Mouse (Mus musculus) neural tube, embryonic 12.5 days (tissue): ENCODE data around the gene Ugt1a8. TPM values are rescaled to one million over a fixed set of nuclear protein-coding genes. Genes with fewer than 3 reads are reported as not detected.

Source experiments
- ATAC-seq: fragments of 200-750 bp; cut with Nextera tagmentation; 2 replicates; pipeline ENCODE4 v1.8.0; 2017; ENCODE audit warnings: low read depth, mild to moderate bottlenecking, moderate TSS enrichment, moderate library complexity; ENCODE audit not compliant: low FRiP score
- H3K27ac ChIP-seq: fragments of 300-500 bp; sonication (generic); 2 replicates; pipeline ENCODE4 v1.5.1; 2016
- H3K27me3 ChIP-seq: fragments of 300-500 bp; sonication (generic); replicated peaks from 2 replicates; pipeline ENCODE4 v1.6.1; 2016; ENCODE audit warnings: mild to moderate bottlenecking
- H3K36me3 ChIP-seq: fragments of 300-500 bp; sonication (generic); 2 replicates; pipeline ENCODE4 v1.6.1; 2016; ENCODE audit warnings: mild to moderate bottlenecking
- H3K4me1 ChIP-seq: fragments of 300-500 bp; sonication (generic); 2 replicates; pipeline ENCODE4 v1.6.1; 2016
- H3K4me2 ChIP-seq: fragments of 300-500 bp; sonication (generic); replicated peaks from 2 replicates; pipeline ENCODE4 v1.6.1; 2016; ENCODE audit warnings: mild to moderate bottlenecking
- H3K4me3 ChIP-seq: fragments of 300-500 bp; sonication (generic); 2 replicates; pipeline ENCODE4 v1.5.1; 2016
- H3K9ac ChIP-seq: fragments of 300-500 bp; sonication (generic); 2 replicates; pipeline ENCODE4 v1.6.1; 2016; ENCODE audit warnings: mild to moderate bottlenecking
- H3K9me3 ChIP-seq: fragments of 300-500 bp; sonication (generic); 2 replicates; pipeline ENCODE4 v1.6.1; 2016; ENCODE audit warnings: mild to moderate bottlenecking
- WGBS: fragments of 180-500 bp; shearing (Covaris S2); methylation state at CpG from one replicate; pipeline ENCODE4 v1.1.7; 2016; 5-methylcytosine and 5-hydroxymethylcytosine counted together
- polyA plus RNA-seq: library from polyadenylated mRNA; unstranded; fragments of >200 nt; fragmentation: Nextera tagmentation; extraction: Ambion mirVana; gene quantifications from 2 replicates; pipeline ENCODE4 v1.2.1, GENCODE M21; 2016

The Ugt1a8 gene
- polyA plus RNA-seq, 1 experiment from 2014 or later, result not detected

- 81% methylated on average over 5 of the region's 5 CpGs for WGBS
- no peak overlapping the region for H3K4me2 ChIP-seq
- ATAC-seq, result no peak
- no peaks in the 10 kb centered on the region for H3K27me3 ChIP-seq
- H3K4me3 ChIP-seq, result no peak overlapping the region
- no peak overlapping the region for H3K9ac ChIP-seq
- H3K27ac ChIP-seq, result no peak overlapping the region
- H3K36me3 ChIP-seq, result no peaks in the 10 kb centered on the region
- H3K4me1 ChIP-seq, result no peaks in the 10 kb centered on the region
- peaks cover 95% of the 10 kb centered on the region for H3K9me3 ChIP-seq
Measured at GRCm38 (mm10) chr1:88237311-88237710, 149.7 kb downstream of the Ugt1a8 start.

- Histone ChIP-seq H3K9me3 (peaks cover 93% of the 10 kb centered on the region), H3K27ac (no peak overlapping the region), H3K27me3 (no peaks in the 10 kb centered on the region), H3K9ac (no peak overlapping the region), H3K4me1 (no peaks in the 10 kb centered on the region), H3K4me2 (no peak overlapping the region), H3K36me3 (no peaks in the 10 kb centered on the region), H3K4me3 (no peak overlapping the region)
- whole genome bisulfite sequencing, result 80% methylated on average over 6 of the region's 6 CpGs
- ATAC-seq, result no peak
Measured at GRCm38 (mm10) chr1:88238771-88239170, 151.2 kb downstream of the Ugt1a8 start.

GRCm38 (mm10) chr1:88240072-88240471 is 152.5 kb downstream of the Ugt1a8 start:
- Histone ChIP-seq H3K27ac (no peak overlapping the region), H3K9ac (no peak overlapping the region), H3K9me3 (peaks cover 93% of the 10 kb centered on the region), H3K27me3 (no peaks in the 10 kb centered on the region), H3K4me3 (no peak overlapping the region), H3K4me1 (no peaks in the 10 kb centered on the region), H3K4me2 (no peak overlapping the region), H3K36me3 (no peaks in the 10 kb centered on the region)
- no peak for ATAC-seq
- WGBS, result 73% methylated on average over 5 of the region's 5 CpGs

- WGBS, result 78% methylated on average over 4 of the region's 4 CpGs
- Histone ChIP-seq H3K27me3 (no peaks in the 10 kb centered on the region), H3K4me2 (no peak overlapping the region), H3K9ac (no peak overlapping the region), H3K4me1 (no peaks in the 10 kb centered on the region), H3K9me3 (peaks cover 93% of the 10 kb centered on the region), H3K36me3 (no peaks in the 10 kb centered on the region), H3K27ac (no peak overlapping the region), H3K4me3 (no peak overlapping the region)
- ATAC-seq, result no peak
Measured at GRCm38 (mm10) chr1:88240579-88240978, 153.0 kb downstream of the Ugt1a8 start.

- H3K4me2 ChIP-seq, result no peak overlapping the region
- peaks cover 96% of the 10 kb centered on the region for H3K9me3 ChIP-seq
- H3K4me3 ChIP-seq, result no peak overlapping the region
- no peak overlapping the region for H3K9ac ChIP-seq
- no peak for ATAC-seq
- H3K4me1 ChIP-seq, result no peaks in the 10 kb centered on the region
- H3K27ac ChIP-seq, result no peak overlapping the region
- 66% methylated on average over 5 of the region's 5 CpGs for WGBS
- no peaks in the 10 kb centered on the region for H3K36me3 ChIP-seq
- H3K27me3 ChIP-seq, result no peaks in the 10 kb centered on the region
Measured at GRCm38 (mm10) chr1:88243861-88244260, 156.2 kb downstream of the Ugt1a8 start.

- Histone ChIP-seq H3K4me1 (no peaks in the 10 kb centered on the region), H3K9ac (no peak overlapping the region), H3K36me3 (no peaks in the 10 kb centered on the region), H3K4me3 (no peak overlapping the region), H3K27me3 (no peaks in the 10 kb centered on the region), H3K4me2 (no peak overlapping the region), H3K27ac (no peak overlapping the region), H3K9me3 (peaks cover 96% of the 10 kb centered on the region)
- ATAC-seq, result no peak
- WGBS, result 79% methylated on average over 6 of the region's 6 CpGs
Measured at GRCm38 (mm10) chr1:88245881-88246280, 158.3 kb downstream of the Ugt1a8 start.

GRCm38 (mm10) chr1:88246386-88246785 is 158.8 kb downstream of the Ugt1a8 start:
- no peak overlapping the region for H3K4me3 ChIP-seq
- no peak overlapping the region for H3K9ac ChIP-seq
- H3K4me1 ChIP-seq, result no peaks in the 10 kb centered on the region
- H3K36me3 ChIP-seq, result no peaks in the 10 kb centered on the region
- WGBS, result 48% methylated on average over 6 of the region's 6 CpGs
- H3K27ac ChIP-seq, result no peak overlapping the region
- no peak overlapping the region for H3K4me2 ChIP-seq
- no peak for ATAC-seq
- H3K9me3 ChIP-seq, result peaks cover 96% of the 10 kb centered on the region
- H3K27me3 ChIP-seq, result no peaks in the 10 kb centered on the region

GRCm38 (mm10) chr1:88247660-88248059 is 160.0 kb downstream of the Ugt1a8 start:
- no peak overlapping the region for H3K4me2 ChIP-seq
- H3K4me3 ChIP-seq, result no peak overlapping the region
- H3K4me1 ChIP-seq, result no peaks in the 10 kb centered on the region
- no peak overlapping the region for H3K9ac ChIP-seq
- no peaks in the 10 kb centered on the region for H3K36me3 ChIP-seq
- 56% methylated on average over 2 of the region's 2 CpGs for WGBS
- H3K27ac ChIP-seq, result no peak overlapping the region
- ATAC-seq, result no peak
- no peaks in the 10 kb centered on the region for H3K27me3 ChIP-seq
- H3K9me3 ChIP-seq, result peaks cover 95% of the 10 kb centered on the region

- Histone ChIP-seq H3K4me3 (no peak overlapping the region), H3K36me3 (no peaks in the 10 kb centered on the region), H3K9me3 (peaks cover 97% of the 10 kb centered on the region), H3K27me3 (no peaks in the 10 kb centered on the region), H3K4me2 (no peak overlapping the region), H3K4me1 (no peaks in the 10 kb centered on the region), H3K9ac (no peak overlapping the region), H3K27ac (no peak overlapping the region)
- no peak for ATAC-seq
- WGBS, result 69% methylated on average over 4 of the region's 4 CpGs
Measured at GRCm38 (mm10) chr1:88248658-88249057, 161.0 kb downstream of the Ugt1a8 start.

- no peak overlapping the region for H3K4me3 ChIP-seq
- no peak overlapping the region for H3K4me2 ChIP-seq
- H3K27ac ChIP-seq, result no peak overlapping the region
- no peak for ATAC-seq
- no peaks in the 10 kb centered on the region for H3K4me1 ChIP-seq
- no peaks in the 10 kb centered on the region for H3K27me3 ChIP-seq
- H3K9ac ChIP-seq, result no peak overlapping the region
- WGBS, result 81% methylated on average over 7 of the region's 7 CpGs
- no peaks in the 10 kb centered on the region for H3K36me3 ChIP-seq
- H3K9me3 ChIP-seq, result peaks cover 97% of the 10 kb centered on the region
Measured at GRCm38 (mm10) chr1:88249596-88249995, 162.0 kb downstream of the Ugt1a8 start.

GRCm38 (mm10) chr1:88250023-88250422 is 162.4 kb downstream of the Ugt1a8 start:
- Histone ChIP-seq H3K4me3 (no peak overlapping the region), H3K4me2 (no peak overlapping the region), H3K36me3 (no peaks in the 10 kb centered on the region), H3K4me1 (no peaks in the 10 kb centered on the region), H3K9ac (no peak overlapping the region), H3K27me3 (no peaks in the 10 kb centered on the region), H3K27ac (no peak overlapping the region), H3K9me3 (peaks cover 97% of the 10 kb centered on the region)
- ATAC-seq, result no peak
- 83% methylated on average over 5 of the region's 5 CpGs for WGBS

GRCm38 (mm10) chr1:88253106-88253505 is 165.5 kb downstream of the Ugt1a8 start:
- no peak for ATAC-seq
- WGBS, result 78% methylated on average over 8 of the region's 8 CpGs
- Histone ChIP-seq H3K27me3 (no peaks in the 10 kb centered on the region), H3K4me2 (no peak overlapping the region), H3K9ac (no peak overlapping the region), H3K4me3 (no peak overlapping the region), H3K9me3 (peaks cover 97% of the 10 kb centered on the region), H3K4me1 (no peaks in the 10 kb centered on the region), H3K36me3 (no peaks in the 10 kb centered on the region), H3K27ac (no peak overlapping the region)

- Histone ChIP-seq H3K9me3 (peaks cover 97% of the 10 kb centered on the region), H3K4me1 (no peaks in the 10 kb centered on the region), H3K9ac (no peak overlapping the region), H3K4me2 (no peak overlapping the region), H3K27me3 (no peaks in the 10 kb centered on the region), H3K27ac (no peak overlapping the region), H3K4me3 (no peak overlapping the region), H3K36me3 (no peaks in the 10 kb centered on the region)
- no peak for ATAC-seq
- 75% methylated on average over 6 of the region's 6 CpGs for WGBS
Measured at GRCm38 (mm10) chr1:88253540-88253939, 165.9 kb downstream of the Ugt1a8 start.
